In genomic region chr12:112591730-112592129, GRCm38 (mm10) we compare ENCODE assay signal across 10 mouse cellular contexts.
"Had no signal": no experiment of that assay in that cellular context is flagged by ENCODE, and none has a peak within 500 bp of the region (broad histone marks: within the 10 kb centered on the region; RNA-seq: fewer than 3 reads in every experiment).

No protein-coding gene starts in this region.

- H3K4me3 ChIP-seq: limb, embryonic 13.5 days; midbrain, embryonic 12.5 days had no signal

- H3K36me3 ChIP-seq: limb, embryonic 13.5 days; midbrain, embryonic 12.5 days had no signal

- H3K9me3 ChIP-seq: limb, embryonic 13.5 days; midbrain, embryonic 12.5 days had no signal

- DNase-seq: kidney, adult 9 months; layer of hippocampus, postnatal 36 days; lung, embryonic 14.5 days; lung, postnatal 10 days; lung, postnatal 4 days; right cerebral cortex, postnatal 14 days; thymus, postnatal 36 days had no signal

- H3K27ac ChIP-seq: kidney, postnatal 0 days; limb, embryonic 13.5 days; midbrain, embryonic 12.5 days had no signal
